Mouse (Mus musculus): ENCODE results near the gene Akain1.

- TF ChIP-seq POLR2A (IDR thresholded peaks at IDR 0.05; ENCODE audit: control insufficient read depth, low read depth, low read length) (no peak), CTCF (IDR thresholded peaks at IDR 0.05; ENCODE audit: control insufficient read depth, insufficient read depth, insufficient replicate concordance, low read depth, low read length) (no peak)
These were observed 42.7 kb upstream of the Akain1 start for GRCm38 (mm10) chr17:69396147-69397033.
